Mouse (Mus musculus): ENCODE results near the gene Mtx3. TPM values are rescaled to one million over a fixed set of nuclear protein-coding genes. Genes with fewer than 3 reads are reported as not detected.
"Not testable (repeated sequence)": the region's sequence is repeated elsewhere in the genome, so short reads cannot be mapped to it uniquely, and the experiment has no call there.

Mtx3 gene
- 6.0 and 10.0 TPM in 2 replicates for total RNA-seq (2014; rRNA removed; ENCODE audit: low replicate concordance)
- polyA plus RNA-seq (2015; fragmentation: Nextera tagmentation; extraction: Ambion mirVana) = 1.5 and 2.1 TPM in 2 replicates

- Histone ChIP-seq H3K27ac (ENCODE audit: low read depth) (peak within 1 kb of the TSS; percentile 81), H3K9me3 (replicated peaks; ENCODE audit: control insufficient read depth, low read length) (no peaks in the 10 kb centered on the region), H3K27me3 (ENCODE audit: control insufficient read depth, insufficient read depth, low read length) (no peaks in the 10 kb centered on the region), H3K9ac (replicated peaks; ENCODE audit: low read depth, low read length) (peak within 1 kb of the TSS; percentile 70), H3K36me3 (replicated peaks; ENCODE audit: control insufficient read depth, insufficient read depth, low read length) (peaks cover 32% of the 10 kb centered on the region), H3K4me2 (ENCODE audit: low read depth, low read length) (peak within 1 kb of the TSS; percentile 90), H3K4me1 (ENCODE audit: control insufficient read depth, insufficient read depth) (peaks cover 5% of the 10 kb centered on the region; the same call in 1 of the 2 replicates), H3K4me3 (ENCODE audit: low read depth, low read length) (peak within 1 kb of the TSS; percentile 84)
- DNase-seq (ENCODE audit: low spot score) (peak; percentile 76), ATAC-seq (ENCODE audit: insufficient read depth, low read depth) (peak; percentile 98)
- TF ChIP-seq EP300 (IDR thresholded peaks at IDR 0.05; ENCODE audit: low read depth) (no peak), CTCF (IDR thresholded peaks at IDR 0.05; ENCODE audit: low read depth) (no peak)
- 2% methylated on average over 40 of the region's 40 CpGs for WGBS
Observed at GRCm38 (mm10) chr13:92844586-92845221, at the start of gene Mtx3. Mtx3 (plus strand) TSS chr13:92844760.

DNA sequence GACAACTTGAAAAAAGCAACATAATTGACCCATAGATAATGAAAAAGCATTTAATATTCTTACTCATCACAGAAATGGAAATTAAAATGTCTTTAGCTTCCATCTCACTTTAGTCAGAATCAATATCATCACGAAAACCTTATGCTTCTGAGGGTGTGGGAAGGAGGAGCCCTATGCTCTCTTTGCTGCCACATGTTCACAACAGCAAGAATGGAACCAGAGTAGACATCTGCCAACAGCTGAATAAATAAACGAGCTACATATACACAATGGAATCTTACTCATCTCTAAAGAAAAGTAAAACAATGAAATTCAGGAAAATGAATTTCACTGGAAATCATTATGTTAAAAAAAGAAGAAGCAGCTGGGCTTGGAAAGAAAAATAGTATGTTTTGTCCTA is 45.7 kb upstream of the Mtx3 start:
- no peak overlapping the region for H3K9ac ChIP-seq (replicated peaks; ENCODE audit: low read depth, low read length)
- H3K4me1 ChIP-seq (ENCODE audit: control insufficient read depth, insufficient read depth) = peaks cover 3% of the 10 kb centered on the region
- peaks cover 10% of the 10 kb centered on the region; the same call in 1 of the 2 replicates for H3K27me3 ChIP-seq (ENCODE audit: control insufficient read depth, insufficient read depth, low read length)
- TF ChIP-seq CTCF (IDR thresholded peaks at IDR 0.05; ENCODE audit: low read depth) (no peak), EP300 (IDR thresholded peaks at IDR 0.05; ENCODE audit: low read depth) (no peak)
- no peaks in the 10 kb centered on the region for H3K9me3 ChIP-seq (replicated peaks; ENCODE audit: control insufficient read depth, low read length)
- 75% methylated on average over 2 of the region's 2 CpGs for WGBS
- no peak overlapping the region for H3K4me2 ChIP-seq (ENCODE audit: low read depth, low read length)
- no peak overlapping the region for H3K4me3 ChIP-seq (ENCODE audit: low read depth, low read length)
- H3K27ac ChIP-seq (ENCODE audit: low read depth) = no peak overlapping the region
- no peaks in the 10 kb centered on the region for H3K36me3 ChIP-seq (replicated peaks; ENCODE audit: control insufficient read depth, insufficient read depth, low read length)
- DNase-seq (ENCODE audit: low spot score) (no peak), ATAC-seq (ENCODE audit: insufficient read depth, low read depth) (no peak)

DNA sequence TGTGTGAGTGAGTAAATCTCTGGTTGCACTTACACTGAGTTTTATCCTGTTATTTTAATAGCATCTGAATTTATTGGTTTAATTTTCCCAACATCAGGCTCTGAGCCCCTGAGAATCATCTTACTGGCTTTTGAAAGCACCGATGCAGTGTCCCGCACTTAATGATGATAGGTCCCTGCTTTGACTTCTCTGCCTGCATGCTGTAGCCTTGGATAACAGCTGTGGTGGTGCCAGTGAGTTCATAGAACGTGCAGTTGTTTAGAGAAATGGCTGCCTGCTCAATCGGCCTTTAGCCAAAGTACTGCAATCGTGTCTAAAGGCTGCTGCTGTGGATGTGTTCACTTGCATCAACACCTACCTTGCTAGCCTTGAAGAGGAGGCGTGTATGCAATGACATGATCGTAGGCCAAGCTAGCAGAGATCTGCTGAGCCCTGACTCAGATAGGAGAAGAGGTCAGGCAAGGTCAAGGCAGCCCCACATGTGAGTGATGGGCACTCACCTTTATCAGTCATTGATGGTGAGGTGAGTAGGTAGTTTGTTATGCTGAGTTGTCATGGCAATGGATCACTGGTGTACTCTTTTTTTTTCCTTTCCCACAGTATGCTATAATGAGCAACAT is 45.1 kb upstream of the Mtx3 start:
- H3K4me3 ChIP-seq (ENCODE audit: low read depth, low read length) = no peak overlapping the region
- H3K27me3 ChIP-seq (ENCODE audit: control insufficient read depth, insufficient read depth, low read length) = peaks cover 5% of the 10 kb centered on the region; the same call in 1 of the 2 replicates
- H3K36me3 ChIP-seq (replicated peaks; ENCODE audit: control insufficient read depth, insufficient read depth, low read length) = no peaks in the 10 kb centered on the region
- no peaks in the 10 kb centered on the region for H3K9me3 ChIP-seq (replicated peaks; ENCODE audit: control insufficient read depth, low read length)
- no peak overlapping the region for H3K27ac ChIP-seq (ENCODE audit: low read depth)
- TF ChIP-seq EP300 (IDR thresholded peaks at IDR 0.05; ENCODE audit: low read depth) = no peak
- no peak for TF ChIP-seq CTCF (IDR thresholded peaks at IDR 0.05; ENCODE audit: low read depth)
- DNase-seq (ENCODE audit: low spot score) = no peak
- H3K4me2 ChIP-seq (ENCODE audit: low read depth, low read length) = no peak overlapping the region
- no peak for ATAC-seq (ENCODE audit: insufficient read depth, low read depth)
- H3K9ac ChIP-seq (replicated peaks; ENCODE audit: low read depth, low read length) = no peak overlapping the region
- 58% methylated on average over 7 of the region's 7 CpGs for WGBS
- H3K4me1 ChIP-seq (ENCODE audit: control insufficient read depth, insufficient read depth) = peaks cover under 1% of the 10 kb centered on the region

DNA sequence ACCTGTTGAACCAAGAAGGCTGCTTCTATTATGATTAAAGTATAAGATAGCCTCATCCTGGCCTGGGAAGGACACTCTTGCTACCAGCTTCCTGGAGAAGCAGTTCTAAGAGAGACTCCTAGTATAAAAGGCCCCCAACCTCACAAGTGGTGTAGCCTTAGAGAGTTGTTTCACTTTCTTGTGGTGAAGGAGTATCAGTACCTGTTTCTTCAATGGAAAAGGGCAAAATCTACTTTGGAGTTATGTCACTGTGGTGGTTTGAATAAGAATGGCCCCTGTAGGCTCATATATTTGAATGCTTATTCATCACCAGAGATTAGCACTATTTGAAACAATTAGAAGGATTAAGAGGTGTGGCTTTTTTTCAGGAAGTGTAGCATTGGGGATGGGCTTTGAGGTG is 37.8 kb upstream of the Mtx3 start:
- DNase-seq (ENCODE audit: low spot score) (no peak), ATAC-seq (ENCODE audit: insufficient read depth, low read depth) (no peak)
- H3K9ac ChIP-seq (replicated peaks; ENCODE audit: low read depth, low read length) = no peak overlapping the region
- TF ChIP-seq CTCF (IDR thresholded peaks at IDR 0.05; ENCODE audit: low read depth) (no peak), EP300 (IDR thresholded peaks at IDR 0.05; ENCODE audit: low read depth) (no peak)
- H3K4me2 ChIP-seq (ENCODE audit: low read depth, low read length) = no peak overlapping the region
- H3K4me1 ChIP-seq (ENCODE audit: control insufficient read depth, insufficient read depth) = no peaks in the 10 kb centered on the region
- H3K27me3 ChIP-seq (ENCODE audit: control insufficient read depth, insufficient read depth, low read length) = no peaks in the 10 kb centered on the region
- no peak overlapping the region for H3K4me3 ChIP-seq (ENCODE audit: low read depth, low read length)
- H3K27ac ChIP-seq (ENCODE audit: low read depth) = no peak overlapping the region
- H3K9me3 ChIP-seq (replicated peaks; ENCODE audit: control insufficient read depth, low read length) = no peaks in the 10 kb centered on the region
- H3K36me3 ChIP-seq (replicated peaks; ENCODE audit: control insufficient read depth, insufficient read depth, low read length) = no peaks in the 10 kb centered on the region

DNA sequence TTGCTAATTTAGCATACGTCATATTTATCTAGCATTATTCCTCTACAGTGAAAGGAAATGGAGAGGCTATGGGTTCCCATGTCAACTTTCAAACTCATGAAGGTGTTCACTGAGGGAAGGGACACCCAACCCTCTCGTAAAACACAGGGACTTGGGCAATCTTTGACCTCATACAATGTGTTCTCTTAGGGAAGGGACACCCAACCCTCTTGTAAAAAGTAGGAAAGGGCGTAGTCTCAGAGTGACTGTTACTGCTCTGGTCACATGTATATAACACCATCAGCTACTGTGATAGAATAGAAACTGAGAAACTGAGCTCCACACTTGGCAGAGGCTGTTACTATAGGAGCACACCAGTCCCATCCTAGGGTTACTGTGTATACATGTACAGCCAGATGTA is 36.7 kb upstream of the Mtx3 start:
- Histone ChIP-seq H3K4me1 (ENCODE audit: control insufficient read depth, insufficient read depth) (no peaks in the 10 kb centered on the region), H3K4me2 (ENCODE audit: low read depth, low read length) (no peak overlapping the region), H3K9me3 (replicated peaks; ENCODE audit: control insufficient read depth, low read length) (no peaks in the 10 kb centered on the region), H3K36me3 (replicated peaks; ENCODE audit: control insufficient read depth, insufficient read depth, low read length) (no peaks in the 10 kb centered on the region), H3K27ac (ENCODE audit: low read depth) (no peak overlapping the region), H3K27me3 (ENCODE audit: control insufficient read depth, insufficient read depth, low read length) (no peaks in the 10 kb centered on the region), H3K4me3 (ENCODE audit: low read depth, low read length) (no peak overlapping the region), H3K9ac (replicated peaks; ENCODE audit: low read depth, low read length) (no peak overlapping the region)
- TF ChIP-seq EP300 (IDR thresholded peaks at IDR 0.05; ENCODE audit: low read depth) (no peak), CTCF (IDR thresholded peaks at IDR 0.05; ENCODE audit: low read depth) (no peak)
- 95% methylated on average over 3 of the region's 3 CpGs for WGBS
- DNase-seq (ENCODE audit: low spot score) (no peak), ATAC-seq (ENCODE audit: insufficient read depth, low read depth) (no peak)

DNA sequence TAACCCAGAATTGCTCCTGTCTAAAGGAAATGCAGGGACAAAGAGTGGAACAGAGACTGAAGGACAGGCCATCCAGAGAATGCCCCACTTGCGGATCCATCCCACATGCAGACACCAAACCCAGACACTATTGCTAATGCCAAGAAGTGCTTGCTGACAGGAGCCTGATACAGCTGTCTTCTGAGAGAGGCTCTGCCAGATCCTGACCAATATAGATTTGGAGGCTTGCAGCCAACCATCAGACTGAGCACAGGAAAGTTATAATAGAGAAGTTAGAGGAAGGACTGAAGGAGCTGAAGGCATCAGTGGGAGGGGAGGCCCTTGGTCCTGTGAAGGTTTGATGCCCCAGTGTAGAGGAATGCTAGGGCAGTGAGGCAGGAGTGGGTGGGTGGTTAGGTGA is 34.0 kb upstream of the Mtx3 start:
- not testable (repeated sequence) for H3K4me1 ChIP-seq (ENCODE audit: control insufficient read depth, insufficient read depth)

More for the DNA sequence above, 34.0 kb upstream of the Mtx3 start:
- ATAC-seq (ENCODE audit: insufficient read depth, low read depth); H3K36me3 ChIP-seq (replicated peaks; ENCODE audit: control insufficient read depth, insufficient read depth, low read length); H3K4me2 ChIP-seq (ENCODE audit: low read depth, low read length); H3K4me3 ChIP-seq (ENCODE audit: low read depth, low read length); DNase-seq (ENCODE audit: low spot score); H3K27ac ChIP-seq (ENCODE audit: low read depth); H3K27me3 ChIP-seq (ENCODE audit: control insufficient read depth, insufficient read depth, low read length); H3K9me3 ChIP-seq (replicated peaks; ENCODE audit: control insufficient read depth, low read length); H3K9ac ChIP-seq (replicated peaks; ENCODE audit: low read depth, low read length): not testable (repeated sequence)
- WGBS = 24% methylated on average over 1 of the region's 1 CpGs
